Mouse (Mus musculus): ENCODE data around the gene Chaf1a.

GRCm38 (mm10) chr17:56066451-56066850 lies 26.2 kb downstream of the Chaf1a start:
- TF ChIP-seq CTCF (IDR thresholded peaks at IDR 0.05; ENCODE audit: low read depth, low read length) = no peak
- no peak for TF ChIP-seq POLR2A (IDR thresholded peaks at IDR 0.05; ENCODE audit: insufficient read depth, low read length)
- no peak for TF ChIP-seq EP300 (IDR thresholded peaks at IDR 0.05; ENCODE audit: insufficient read depth, low read depth, low read length)
